Mouse (Mus musculus): Measurements from ENCODE around the gene Ltbp4.

The Ltbp4 gene

GRCm38 (mm10) chr7:27337175-27337853 lies at the start of gene Ltbp4:
Gene Ltbp4, minus strand, starts transcription at chr7:27337692.
- DNase-seq (ENCODE audit: low read depth) = no peak

DNA sequence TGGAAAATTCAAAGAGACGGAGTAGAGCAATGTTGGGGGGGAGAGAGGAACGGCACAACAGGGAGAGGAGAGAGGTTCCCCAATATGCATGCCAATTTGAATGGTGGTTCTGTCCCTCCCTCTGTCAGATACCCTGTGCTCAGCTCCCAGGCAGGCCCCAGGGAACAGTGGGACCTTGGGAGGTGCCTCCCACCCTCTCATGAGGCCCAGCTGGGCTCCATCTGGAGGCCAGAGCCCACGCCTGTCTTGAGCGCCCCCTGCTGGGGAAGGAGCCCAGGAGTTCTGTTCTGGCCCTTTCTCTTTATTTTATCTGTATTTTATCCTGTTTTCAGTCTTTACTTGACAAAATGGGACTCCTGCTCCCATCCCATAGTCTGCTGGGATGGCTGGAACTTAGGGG lies 47.2 kb upstream of the Ltbp4 start:
- DNase-seq (ENCODE audit: low read depth) = peak; percentile 67

DNA sequence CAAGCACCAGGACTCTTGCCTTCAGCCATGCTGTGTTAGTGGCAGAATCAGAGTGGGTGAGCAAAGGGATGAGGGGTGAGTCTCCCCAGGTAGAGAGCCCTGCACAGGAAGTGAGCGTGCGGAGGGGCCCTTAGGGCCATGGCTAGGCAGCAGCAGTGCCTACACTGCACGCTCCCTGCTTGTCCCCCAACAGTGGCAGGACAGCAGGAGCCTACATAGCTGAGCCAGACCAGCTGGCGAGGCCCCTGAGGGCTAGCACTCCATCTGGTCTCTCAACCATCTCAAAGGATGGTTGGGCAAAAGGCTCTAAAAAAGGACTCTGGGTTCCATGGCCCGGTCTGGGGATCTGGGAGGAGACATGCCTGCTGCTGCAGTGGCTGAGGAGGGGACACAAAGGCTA lies 46.6 kb upstream of the Ltbp4 start:
- DNase-seq (ENCODE audit: low read depth) = no peak

DNA sequence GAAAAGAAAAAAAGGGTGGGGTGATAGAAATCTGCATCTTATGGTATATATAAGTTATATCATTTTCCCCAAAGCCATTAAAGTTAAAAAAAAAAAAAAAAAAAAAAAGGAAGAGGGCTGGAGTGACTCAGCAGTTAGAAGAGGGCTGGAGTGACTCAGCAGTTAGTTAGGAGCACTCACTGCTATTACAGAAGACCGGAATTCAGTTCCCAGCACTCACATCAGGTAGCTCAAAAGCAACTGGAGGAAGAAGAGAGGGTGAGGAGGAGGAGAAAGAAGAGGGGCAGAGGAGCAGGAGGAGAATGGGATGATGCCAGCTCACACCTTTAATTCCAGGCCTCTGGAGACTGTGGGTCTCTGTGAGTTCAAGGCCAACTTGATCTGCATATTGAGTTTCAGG lies 45.7 kb upstream of the Ltbp4 start:
- peak; percentile 81 for DNase-seq (ENCODE audit: low read depth)

DNA sequence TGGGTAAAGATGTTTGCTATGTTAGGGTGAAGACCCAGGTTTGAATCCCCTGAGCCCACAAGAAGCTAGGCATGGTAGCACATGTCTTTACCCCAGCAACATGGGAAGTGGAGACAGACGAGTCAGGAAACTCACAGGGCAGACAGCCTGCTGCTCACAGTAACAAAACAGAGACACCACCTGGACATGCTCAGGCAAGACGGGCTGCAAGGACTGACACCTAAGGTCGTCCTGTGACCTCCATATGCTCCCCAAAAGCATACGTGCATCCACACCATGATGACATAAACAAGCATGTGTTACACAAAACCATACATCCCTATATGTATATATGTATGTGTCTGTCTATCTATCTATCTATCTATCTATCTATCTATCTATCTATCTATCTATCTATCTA lies 44.1 kb upstream of the Ltbp4 start:
- no peak for DNase-seq (ENCODE audit: low read depth)

- DNase-seq (ENCODE audit: low read depth) = no peak
These were observed 43.5 kb upstream of the Ltbp4 start for GRCm38 (mm10) chr7:27381009-27381408.

DNA sequence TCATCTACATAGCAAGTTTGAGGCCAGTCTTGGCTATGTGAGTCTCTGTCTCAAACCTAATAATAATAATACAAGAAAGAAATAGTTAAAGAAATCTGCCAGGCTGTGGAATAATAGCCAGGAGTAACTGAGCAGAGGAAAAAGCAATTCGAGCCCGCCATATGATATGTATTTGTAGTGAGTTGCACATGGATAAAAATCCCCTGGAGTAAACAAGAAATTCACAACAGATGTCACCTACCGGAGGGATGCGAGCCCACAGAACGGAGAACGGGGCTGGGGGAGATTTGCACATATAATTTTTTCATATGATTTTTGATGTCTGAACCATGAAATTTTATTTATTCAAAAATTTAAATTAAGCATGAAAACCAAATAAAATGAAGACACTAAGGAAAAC lies 42.3 kb upstream of the Ltbp4 start:
- no peak for DNase-seq (ENCODE audit: low read depth)

DNA sequence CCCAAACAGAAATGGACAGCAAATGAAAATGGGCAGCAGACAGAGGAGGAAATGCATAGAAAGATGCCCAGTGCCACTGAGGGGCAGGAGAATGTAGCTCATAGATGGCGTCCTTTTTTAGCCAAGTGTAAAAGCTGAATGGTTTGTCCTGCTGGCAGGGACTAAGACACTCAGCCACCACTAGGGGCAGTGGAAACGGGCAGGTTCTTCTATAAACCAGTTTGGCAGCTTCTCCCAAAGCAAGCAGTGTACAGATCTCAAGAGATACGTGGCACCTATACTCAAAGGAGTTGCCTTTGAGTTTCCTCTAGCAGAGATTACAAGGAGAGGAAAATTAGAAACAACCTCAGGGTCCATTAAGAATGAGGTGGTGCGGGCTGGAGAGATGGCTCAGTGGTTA lies 40.9 kb upstream of the Ltbp4 start:
- DNase-seq (ENCODE audit: low read depth) = peak; percentile 64

- no peak for DNase-seq (ENCODE audit: low read depth)
These were observed 37.8 kb upstream of the Ltbp4 start for GRCm38 (mm10) chr7:27375274-27375673.

- DNase-seq (ENCODE audit: low read depth) = no peak
These were observed 34.4 kb upstream of the Ltbp4 start for GRCm38 (mm10) chr7:27371715-27372462.

DNA sequence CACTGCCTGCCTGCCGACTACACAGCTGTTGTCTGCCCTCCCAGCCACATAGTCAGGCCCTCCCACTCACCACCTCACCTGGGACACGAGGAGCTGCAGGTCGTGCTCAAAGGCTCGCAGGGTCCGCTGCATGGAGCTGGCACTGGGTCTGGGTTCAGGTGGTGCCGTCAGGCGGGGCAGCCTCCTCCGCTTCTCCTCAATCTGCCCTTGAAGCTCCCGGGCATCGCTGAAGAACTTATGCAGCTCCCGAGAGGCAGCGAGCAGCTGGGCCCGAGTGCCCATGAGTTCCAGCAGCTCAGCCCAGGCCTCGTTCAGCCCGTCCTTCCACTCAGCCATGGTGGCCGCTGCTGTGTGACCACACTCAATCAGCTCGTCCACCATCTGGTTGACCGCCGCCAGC lies 31.6 kb upstream of the Ltbp4 start:
- no peak for DNase-seq (ENCODE audit: low read depth)

GRCm38 (mm10) chr7:27367976-27368375 lies 30.5 kb upstream of the Ltbp4 start:
- peak; percentile 29 for DNase-seq (ENCODE audit: low read depth)

DNA sequence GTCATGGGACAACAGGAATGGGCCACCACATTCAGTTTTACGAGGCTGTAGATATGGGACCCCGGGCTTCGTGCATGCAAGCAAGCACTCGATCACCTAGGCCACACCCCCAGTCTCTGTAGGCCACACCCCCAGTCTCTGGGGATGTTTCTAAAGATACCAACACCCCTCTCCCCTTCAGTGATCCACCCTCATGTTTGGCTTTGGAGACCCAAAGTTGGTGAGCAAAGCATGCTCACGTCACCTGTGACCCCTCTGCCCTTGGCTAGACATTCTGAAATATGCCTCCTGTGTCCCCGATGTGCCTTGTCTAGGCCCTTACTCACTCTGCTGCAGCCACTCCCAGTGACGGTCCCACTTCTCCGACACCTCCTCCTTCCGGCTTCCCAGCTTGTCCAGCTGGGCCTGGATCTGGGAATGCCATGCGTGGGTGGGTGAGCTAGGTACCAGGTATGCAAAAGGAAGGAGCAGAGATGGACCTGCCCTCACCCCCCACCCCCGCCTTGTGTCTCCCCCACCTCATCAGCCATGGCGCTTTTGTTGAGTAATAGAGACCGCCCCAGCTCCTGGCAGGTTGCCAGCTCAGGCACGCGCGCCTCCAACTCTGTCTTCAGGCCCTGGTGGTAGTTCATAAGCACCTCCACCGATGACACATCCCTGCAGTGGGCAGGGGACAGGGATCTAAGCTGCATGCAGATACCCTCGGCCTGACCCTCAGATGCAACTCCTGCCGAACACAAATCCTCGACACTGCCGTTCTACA lies 28.8 kb upstream of the Ltbp4 start:
- no peak for DNase-seq (ENCODE audit: low read depth)

DNA sequence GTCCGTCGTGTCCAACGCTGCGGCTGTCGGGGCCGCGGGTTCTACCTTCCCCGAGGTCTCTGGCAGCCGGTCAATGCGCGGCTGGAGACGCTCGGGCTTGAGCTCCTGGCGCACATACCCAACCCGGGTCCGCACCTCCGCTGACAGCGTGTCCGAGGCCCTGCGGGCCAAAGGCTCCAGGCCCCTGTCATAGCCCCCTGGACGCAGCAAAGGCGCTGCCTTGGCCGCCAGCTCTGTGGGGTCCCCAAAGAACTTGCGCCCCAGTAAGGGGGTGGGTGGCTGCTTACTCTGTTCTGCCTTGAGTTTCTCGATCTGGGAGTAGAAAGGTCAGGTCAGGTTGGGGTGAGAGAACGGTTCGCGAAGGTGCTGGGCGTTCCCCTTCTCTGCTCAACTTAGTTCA lies 26.9 kb upstream of the Ltbp4 start:
- no peak for DNase-seq (ENCODE audit: low read depth)

- DNase-seq (ENCODE audit: low read depth) = peak; percentile 100
These were observed 23.9 kb upstream of the Ltbp4 start for GRCm38 (mm10) chr7:27361283-27361946.

- DNase-seq (ENCODE audit: low read depth) = no peak
These were observed 23.3 kb upstream of the Ltbp4 start for GRCm38 (mm10) chr7:27360749-27361148.

- DNase-seq (ENCODE audit: low read depth) = no peak
These were observed 22.3 kb upstream of the Ltbp4 start for GRCm38 (mm10) chr7:27359706-27360358.

- DNase-seq (ENCODE audit: low read depth) = no peak
These were observed 21.7 kb upstream of the Ltbp4 start for GRCm38 (mm10) chr7:27359162-27359561.

GRCm38 (mm10) chr7:27357595-27357978 lies 20.1 kb upstream of the Ltbp4 start:
- DNase-seq (ENCODE audit: low read depth) = peak; percentile 96

DNA sequence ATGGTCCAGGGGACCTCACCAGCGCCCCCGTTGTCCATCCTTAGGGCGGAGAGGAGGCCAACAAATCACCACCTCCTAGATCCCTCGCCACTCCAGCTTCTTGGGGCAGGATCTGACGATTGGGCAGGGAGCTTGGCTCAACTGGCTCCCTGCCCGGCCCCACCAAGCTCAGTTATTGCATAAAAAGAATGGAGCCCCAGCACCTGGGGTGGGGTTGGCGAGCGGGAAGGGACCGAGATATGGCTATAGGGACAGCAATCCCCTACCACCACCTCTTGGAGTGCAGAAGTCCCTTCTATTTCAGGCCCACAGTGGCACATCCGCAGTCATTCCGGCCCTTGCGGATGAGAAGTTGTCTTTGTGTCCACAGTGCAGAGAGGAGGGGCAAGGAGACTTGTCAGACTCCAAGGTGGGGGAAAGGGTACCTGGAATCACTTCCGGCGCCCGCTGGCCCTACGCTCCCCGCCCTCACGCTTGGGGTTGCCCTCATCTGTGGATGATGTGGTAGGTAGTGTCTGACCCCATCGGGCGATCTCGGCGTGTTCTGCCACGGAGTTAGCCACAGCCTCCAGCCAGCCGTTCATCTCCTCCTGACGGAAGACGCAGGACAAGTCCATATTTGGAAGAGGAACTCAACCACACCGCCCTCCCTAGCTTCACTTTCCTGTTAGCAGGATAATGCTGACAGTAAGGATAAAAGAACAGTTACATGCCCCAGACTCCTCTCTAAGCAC lies 19.5 kb upstream of the Ltbp4 start, which contains the start of gene Gm20479:
Gm20479 (minus strand) TSS at position 559 of the 734 bp plus-strand sequence.
- DNase-seq (ENCODE audit: low read depth) = peak; percentile 95

- DNase-seq (ENCODE audit: low read depth) = peak; percentile 87
These were observed 18.8 kb upstream of the Ltbp4 start for GRCm38 (mm10) chr7:27356248-27356647.

All from 416B (cell line).